Mouse (Mus musculus): ENCODE measurements around the gene Mrgprg. TPM values are rescaled to one million over a fixed set of nuclear protein-coding genes. Genes with fewer than 3 reads are reported as not detected.

Mrgprg gene
- total RNA-seq (2021), result 0.27 and 0.67 TPM in 2 replicates
- long read RNA-seq, result 0 reads

GRCm38 (mm10) chr7:143766893-143767292 is at the start of gene Mrgprg:
Mrgprg (minus strand) TSS chr7:143766993.
- no peak for DNase-seq

GRCm38 (mm10) chr7:143808909-143809308 is 42.1 kb upstream of the Mrgprg start:
- no peak for DNase-seq

- DNase-seq, result no peak
Measured at GRCm38 (mm10) chr7:143805199-143805624, 38.4 kb upstream of the Mrgprg start.

DNA sequence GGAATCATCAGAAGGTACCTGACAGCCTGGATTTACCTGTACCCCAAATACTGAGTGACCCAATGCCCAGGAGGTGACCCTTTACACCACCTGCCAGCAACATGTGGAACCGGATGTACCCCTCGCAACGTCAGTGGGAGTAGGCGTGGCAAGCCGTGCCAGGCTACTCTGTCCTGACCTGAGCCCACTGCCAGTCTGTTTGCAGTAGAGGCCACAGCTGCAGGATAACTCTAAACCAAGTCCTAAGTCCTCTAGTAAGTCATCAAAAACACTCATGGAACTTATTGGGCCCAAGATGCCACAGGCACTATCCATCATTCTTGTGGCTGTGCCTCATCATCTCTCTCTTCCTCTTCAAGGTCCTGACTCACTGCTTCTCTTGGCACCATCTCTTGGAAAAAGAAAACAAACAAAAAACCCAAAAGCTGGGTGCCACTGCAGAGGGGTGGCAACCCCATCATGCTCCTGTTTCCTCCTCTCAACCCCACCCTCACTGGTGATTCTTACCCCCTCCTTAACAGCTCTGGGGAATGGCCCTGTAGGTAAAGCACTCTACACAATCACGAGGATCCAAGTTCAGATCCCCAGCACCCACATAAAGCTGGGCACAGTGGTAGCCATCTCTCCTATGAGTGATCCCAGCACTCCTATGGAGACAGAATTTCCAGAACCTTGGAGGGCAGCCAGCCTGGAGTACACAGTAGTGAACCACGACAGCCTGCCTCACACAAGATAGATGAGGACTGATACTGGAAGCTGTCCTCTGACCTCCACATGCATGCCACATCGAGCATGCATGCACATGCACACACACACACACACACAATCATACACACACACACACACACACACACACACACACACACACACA is 34.6 kb upstream of the Mrgprg start:
- no peak for DNase-seq

GRCm38 (mm10) chr7:143800770-143801169 is 34.0 kb upstream of the Mrgprg start:
- no peak for DNase-seq

DNA sequence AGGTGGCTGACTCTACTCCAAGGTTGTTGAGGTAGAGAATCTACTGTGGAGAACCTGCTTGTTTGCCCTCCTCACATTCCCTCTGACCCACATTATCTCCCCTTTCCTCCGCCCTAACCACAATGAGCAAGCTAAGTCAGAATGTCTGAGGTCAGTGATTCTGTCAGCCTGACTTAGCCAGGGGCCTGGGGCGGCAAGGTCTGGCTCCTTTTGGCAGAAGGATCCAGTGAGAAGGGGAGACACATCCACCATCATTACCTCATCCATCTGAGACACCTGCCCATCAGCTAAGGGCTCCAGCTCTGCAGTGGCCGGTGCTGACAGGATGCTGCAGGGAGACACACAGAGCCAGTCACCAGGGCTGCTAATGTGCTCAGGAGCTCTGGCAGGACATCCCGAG is 32.0 kb upstream of the Mrgprg start:
- no peak for DNase-seq

- DNase-seq, result peak; percentile 51
Measured at GRCm38 (mm10) chr7:143793121-143793520, 26.3 kb upstream of the Mrgprg start.

GRCm38 (mm10) chr7:143792336-143792985 is 25.7 kb upstream of the Mrgprg start:
- DNase-seq, result no peak

- peak; percentile 65 for DNase-seq
Measured at GRCm38 (mm10) chr7:143783996-143784829, 17.4 kb upstream of the Mrgprg start, which contains the start of gene Mrgpre. Mrgpre (minus strand) TSS chr7:143784500.

DNA sequence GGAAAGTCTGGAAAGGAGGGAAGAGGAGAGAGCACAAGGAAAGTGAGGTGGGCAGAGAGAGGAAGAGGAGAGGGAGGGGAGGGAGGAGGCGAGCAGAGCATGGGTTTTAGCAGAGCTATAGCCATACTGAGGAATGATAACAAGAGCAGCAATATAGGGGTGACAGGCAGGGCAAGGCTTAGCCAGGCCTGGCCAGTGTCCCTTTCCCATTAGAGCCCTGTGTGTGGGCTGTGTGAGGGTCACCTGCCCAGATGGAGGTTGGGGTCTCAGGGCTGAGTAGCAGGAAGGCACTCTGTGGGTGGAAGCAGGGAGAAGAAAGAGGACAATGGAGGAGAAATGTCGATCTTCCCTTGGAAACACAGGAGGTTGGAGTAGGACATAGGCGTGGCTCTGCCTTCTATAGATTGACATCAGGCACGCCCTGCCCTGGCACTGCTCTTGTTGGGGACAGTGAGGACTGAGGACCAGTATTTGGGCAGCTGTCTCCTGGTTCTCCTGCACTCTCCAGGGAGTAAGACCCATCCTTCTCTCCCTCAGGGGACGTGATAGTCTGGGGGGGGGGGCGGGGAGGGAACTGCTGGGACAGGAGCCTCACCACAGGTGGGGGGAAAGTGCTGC is 16.7 kb upstream of the Mrgprg start:
- no peak for DNase-seq

GRCm38 (mm10) chr7:143777375-143777774 is 10.6 kb upstream of the Mrgprg start:
- no peak for DNase-seq

- DNase-seq, result no peak
Measured at GRCm38 (mm10) chr7:143776137-143776536, 9.3 kb upstream of the Mrgprg start.

- DNase-seq, result no peak
Measured at GRCm38 (mm10) chr7:143769461-143769860, 2.7 kb upstream of the Mrgprg start.

DNA sequence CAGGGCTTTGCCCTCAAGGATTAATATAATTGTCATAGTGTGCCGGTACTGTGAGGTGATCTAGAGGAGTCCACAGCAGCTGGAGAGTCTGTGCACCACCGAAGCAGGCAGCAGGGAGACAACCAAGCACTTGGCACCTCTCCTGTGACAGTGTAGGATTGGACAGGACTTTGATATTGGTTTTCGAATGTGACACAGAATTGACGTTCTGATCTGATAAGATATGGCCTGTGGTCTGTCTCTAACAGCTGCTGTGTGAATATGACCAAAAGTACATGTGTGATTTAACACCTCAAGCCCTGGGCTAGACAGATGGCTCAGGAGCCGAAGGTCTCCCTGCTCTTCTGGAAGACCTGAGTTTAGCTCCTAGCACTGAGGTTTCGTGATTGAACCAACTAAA is 1.5 kb upstream of the Mrgprg start:
- no peak for DNase-seq

GRCm38 (mm10) chr7:143764876-143765530 is 1.8 kb downstream of the Mrgprg start:
- no peak for DNase-seq

- no peak for DNase-seq
Measured at GRCm38 (mm10) chr7:143763794-143764193, 3.0 kb downstream of the Mrgprg start.

- DNase-seq, result no peak
Measured at GRCm38 (mm10) chr7:143758956-143759355, 7.8 kb downstream of the Mrgprg start.

- no peak for DNase-seq
Measured at GRCm38 (mm10) chr7:143757696-143758095, 9.1 kb downstream of the Mrgprg start.

GRCm38 (mm10) chr7:143757027-143757390 is 9.8 kb downstream of the Mrgprg start:
- DNase-seq, result peak; percentile 77

DNA sequence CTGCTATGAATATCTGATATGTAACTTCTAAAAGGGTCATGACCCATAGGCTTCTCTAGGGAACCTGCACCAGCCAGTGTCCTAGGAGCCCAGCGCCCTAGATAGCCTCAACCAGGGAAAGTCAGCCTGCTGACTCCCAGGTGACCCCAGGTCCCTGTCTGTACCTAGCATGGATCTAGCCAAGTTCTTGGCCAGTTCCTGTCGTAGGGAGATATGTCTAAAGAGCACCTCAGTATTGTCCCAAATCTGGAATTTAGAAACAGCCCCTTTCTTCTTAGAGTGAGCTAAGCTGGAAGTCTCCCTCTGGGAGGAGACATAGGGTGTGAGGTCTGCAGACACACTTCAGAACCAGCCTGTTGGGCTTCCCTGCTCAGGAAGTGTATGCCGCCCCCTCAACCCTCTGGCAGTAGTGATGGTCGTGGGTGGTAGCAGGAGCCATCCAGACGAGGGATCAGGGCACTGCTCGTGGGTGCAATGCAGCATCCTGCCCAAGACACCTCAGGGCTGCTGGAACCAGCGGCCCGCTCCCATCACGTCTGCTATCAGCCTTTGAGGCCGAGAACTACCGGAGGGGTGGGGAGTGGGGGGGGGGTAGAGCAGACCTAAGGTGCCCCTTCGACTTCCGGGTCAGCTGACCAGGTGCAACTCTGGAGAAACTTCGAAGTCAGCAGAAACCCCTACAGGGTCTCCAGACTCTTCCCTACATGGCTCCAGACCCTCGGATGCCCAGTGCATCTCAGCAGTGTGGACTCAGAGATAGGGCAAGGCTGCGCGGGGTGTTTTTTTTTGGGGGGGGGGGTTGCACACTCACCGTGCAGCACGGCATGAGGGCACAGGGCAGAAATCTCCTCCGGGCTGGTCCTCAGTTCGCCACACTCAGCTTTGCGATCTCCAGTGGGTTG is 10.4 kb downstream of the Mrgprg start, which contains the start of gene Osbpl5:
Gene Osbpl5 (minus strand): TSS at position 861 of the 902 bp plus-strand sequence.
- DNase-seq, result no peak

All from adrenal gland, postnatal 25 days (tissue).